9 mouse cellular contexts compared by ENCODE assay signal in the genomic region with DNA sequence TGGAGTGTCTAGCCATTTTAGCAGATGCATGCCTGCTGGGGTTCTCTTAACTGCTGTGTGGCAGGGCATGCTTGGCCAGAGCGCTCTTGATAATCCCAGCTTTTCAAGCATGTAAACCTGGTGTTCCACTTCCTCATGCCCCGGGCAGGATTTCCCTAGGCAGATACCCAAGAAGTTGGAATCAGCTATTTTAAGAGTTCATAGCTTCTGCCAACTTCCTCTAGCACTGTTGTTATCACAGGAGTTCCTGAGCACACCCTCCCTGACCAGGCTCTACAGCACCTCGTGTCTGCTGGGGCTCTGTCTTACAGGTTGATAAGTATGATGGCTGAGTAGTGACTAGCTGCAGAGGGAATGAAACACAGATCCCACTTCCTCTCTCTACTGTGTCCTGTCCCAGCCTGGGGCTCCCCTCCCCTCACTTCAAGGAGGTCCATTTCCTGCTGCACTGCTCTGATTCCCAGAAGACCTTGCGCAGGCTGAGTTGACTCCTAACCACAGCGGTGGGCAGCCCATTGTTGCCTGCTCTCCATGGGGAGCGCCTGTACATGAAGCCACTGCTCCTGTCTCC.
DNase-seq lines count a peak whose midpoint lies in the region; ATAC-seq and TF ChIP-seq lines count a peak whose summit lies in the region.
"Had no signal": no experiment of that assay in that cellular context is flagged by ENCODE, and none has a peak within 500 bp of the region (broad histone marks: within the 10 kb centered on the region; RNA-seq: fewer than 3 reads in every experiment).

No protein-coding gene starts in this region.

- intact Hi-C loops in left cerebral cortex, adult 2 months (cut with DNase I) = no loop called here

- WGBS in midbrain, embryonic 10.5 days = 81% methylated on average over 6 of the region's 6 CpGs
- WGBS in midbrain, embryonic 11.5 days = 85% methylated on average over 6 of the region's 6 CpGs
- 37% methylated on average over 6 of the region's 6 CpGs for WGBS in liver, postnatal 0 days (ENCODE audit: insufficient replicate concordance)

- no peak overlapping the region for H3K4me2 ChIP-seq in midbrain, embryonic 11.5 days
- H3K4me2 ChIP-seq in liver, postnatal 0 days (ENCODE audit: low read depth, low read length) = no peak overlapping the region

- no peak overlapping the region for H3K9ac ChIP-seq in midbrain, embryonic 11.5 days (ENCODE audit: low read length)
- no peak overlapping the region for H3K9ac ChIP-seq in liver, postnatal 0 days (replicated peaks)

- no peak for ATAC-seq in midbrain, embryonic 11.5 days (ENCODE audit: low FRiP score)
- peak; percentile 71 for ATAC-seq in liver, postnatal 0 days
- ATAC-seq: Patski had no signal

- TF ChIP-seq CTCF in liver, postnatal 0 days (IDR thresholded peaks at IDR 0.05; ENCODE audit: low read depth) = no peak
- no peak for TF ChIP-seq CTCF in left cerebral cortex, adult 2 months (IDR thresholded peaks at IDR 0.05)

- no peaks in the 10 kb centered on the region for H3K27me3 ChIP-seq in midbrain, embryonic 10.5 days (ENCODE audit: low read depth, poor library complexity, severe bottlenecking)
- H3K27me3 ChIP-seq in midbrain, embryonic 11.5 days (ENCODE audit: control insufficient read depth, insufficient read depth, low read length) = no peaks in the 10 kb centered on the region
- H3K27me3 ChIP-seq in liver, postnatal 0 days (ENCODE audit: insufficient read depth, low read length) = no peaks in the 10 kb centered on the region
- H3K27me3 ChIP-seq: Patski had no signal

- no peak for DNase-seq in midbrain, embryonic 10.5 days (ENCODE audit: low spot score)
- no peak for DNase-seq in midbrain, embryonic 11.5 days (ENCODE audit: low spot score, missing footprints)
- peak; percentile 64 for DNase-seq in induced T-regulatory cell, adult 2 months (ENCODE audit: low read depth)
- DNase-seq in liver, postnatal 0 days = peak; percentile 24
- DNase-seq in thymus, postnatal 14 days = peak; percentile 85
- DNase-seq in left cerebral cortex, adult 2 months (ENCODE audit: extremely low spot score in 1 of 2, low spot score in 2 of 2) = no peak
- DNase-seq in adrenal gland, postnatal 25 days = no peak
- DNase-seq in Muller cell, postnatal 12 days (ENCODE audit: inconsistent ontology term) = no peak

- TF ChIP-seq EP300 in liver, postnatal 0 days (IDR thresholded peaks at IDR 0.05; ENCODE audit: low read depth) = peak; percentile 33; the same call in 1 of the 2 replicates

- no peaks in the 10 kb centered on the region for H3K9me3 ChIP-seq in midbrain, embryonic 10.5 days (replicated peaks)
- H3K9me3 ChIP-seq in midbrain, embryonic 11.5 days (ENCODE audit: control insufficient read depth, low read length) = no peaks in the 10 kb centered on the region
- no peaks in the 10 kb centered on the region for H3K9me3 ChIP-seq in liver, postnatal 0 days (ENCODE audit: low read length)

- no peaks in the 10 kb centered on the region for H3K4me1 ChIP-seq in midbrain, embryonic 10.5 days
- H3K4me1 ChIP-seq in midbrain, embryonic 11.5 days (ENCODE audit: control insufficient read depth, insufficient read depth, low read length) = no peaks in the 10 kb centered on the region
- peaks cover 19% of the 10 kb centered on the region for H3K4me1 ChIP-seq in liver, postnatal 0 days (ENCODE audit: insufficient read depth)

- H3K36me3 ChIP-seq in midbrain, embryonic 10.5 days = no peaks in the 10 kb centered on the region
- H3K36me3 ChIP-seq in midbrain, embryonic 11.5 days (ENCODE audit: control insufficient read depth, insufficient read depth, low read length) = no peaks in the 10 kb centered on the region
- no peaks in the 10 kb centered on the region for H3K36me3 ChIP-seq in liver, postnatal 0 days (replicated peaks; ENCODE audit: insufficient read depth, low read length)

- no peak overlapping the region for H3K4me3 ChIP-seq in midbrain, embryonic 10.5 days
- no peak overlapping the region for H3K4me3 ChIP-seq in midbrain, embryonic 11.5 days (ENCODE audit: low read depth, low read length)
- no peak overlapping the region for H3K4me3 ChIP-seq in liver, postnatal 0 days (ENCODE audit: low read depth, low read length)
- no peak overlapping the region for H3K4me3 ChIP-seq in left cerebral cortex, adult 2 months

- peak overlapping the region; percentile 49 for H3K27ac ChIP-seq in midbrain, embryonic 10.5 days (replicated peaks)
- H3K27ac ChIP-seq in midbrain, embryonic 11.5 days (ENCODE audit: low read depth, low read length) = no peak overlapping the region
- H3K27ac ChIP-seq in liver, postnatal 0 days (ENCODE audit: low read depth) = peak overlapping the region; percentile 60
- H3K27ac ChIP-seq in left cerebral cortex, adult 2 months = no peak overlapping the region

Comparison
In these comparisons a context has a peak if more than half of its experiments do, and no peak if none do; other contexts are left out.
1. H3K27ac ChIP-seq: peak in midbrain, embryonic 10.5 days (single experiment) and liver, postnatal 0 days (single experiment); none in midbrain, embryonic 11.5 days (single experiment) and left cerebral cortex, adult 2 months (single experiment).
2. DNase-seq: peak in induced T-regulatory cell, adult 2 months (single experiment), liver, postnatal 0 days (single experiment) and thymus, postnatal 14 days (single experiment); none in midbrain, embryonic 10.5 days (single experiment), midbrain, embryonic 11.5 days (single experiment), left cerebral cortex, adult 2 months (0 of 2), adrenal gland, postnatal 25 days (single experiment) and Muller cell, postnatal 12 days (single experiment).